Mouse (Mus musculus) thymus, adult 2 months (tissue): ENCODE measurements around the gene Zfp78. TPM values are rescaled to one million over a fixed set of nuclear protein-coding genes. Genes with fewer than 3 reads are reported as not detected.
"Not testable (repeated sequence)": the region's sequence is repeated elsewhere in the genome, so short reads cannot be mapped to it uniquely, and the experiment has no call there.

ENCODE experiments used
- DNase-seq: peaks from one replicate; pipeline ENCODE4 v3.0.0; 2021
- H3K27ac ChIP-seq: fragments of 200-500 bp; 2 replicates; pipeline ENCODE4 v1.5.1; 2012; ENCODE audit warnings: low read length, control low read depth; ENCODE audit not compliant: control insufficient read depth, insufficient read depth
- H3K27me3 ChIP-seq: fragments of 200-500 bp; 2 replicates; pipeline ENCODE4 v1.6.1; 2012; ENCODE audit warnings: mild to moderate bottlenecking, low read length, moderate library complexity, mixed read lengths; ENCODE audit not compliant: control insufficient read depth, insufficient read depth
- H3K36me3 ChIP-seq: fragments of 200-500 bp; 2 replicates; pipeline ENCODE4 v1.6.1; 2012; ENCODE audit warnings: mild to moderate bottlenecking, low read length, moderate library complexity; ENCODE audit not compliant: control insufficient read depth, insufficient read depth
- H3K4me1 ChIP-seq: fragments of 200-500 bp; replicated peaks from 2 replicates; pipeline ENCODE4 v1.6.1; 2012; ENCODE audit warnings: low read length; ENCODE audit not compliant: control insufficient read depth, insufficient read depth
- H3K4me3 ChIP-seq: fragments of 200-500 bp; 2 replicates; pipeline ENCODE4 v1.5.1; 2012; ENCODE audit warnings: mild to moderate bottlenecking, low read length, control low read depth, moderate library complexity; ENCODE audit not compliant: control insufficient read depth, insufficient read depth
- CTCF ChIP-seq: fragments of 200-500 bp; IDR thresholded peaks from 2 replicates; pipeline ENCODE4 v1.5.1; 2012; ENCODE audit warnings: mild to moderate bottlenecking, control low read depth, low read length, moderate library complexity, borderline replicate concordance; ENCODE audit not compliant: control insufficient read depth, poor library complexity, insufficient read depth; ENCODE audit errors: extremely low read depth
- POLR2A ChIP-seq: fragments of 200-500 bp; IDR thresholded peaks from 2 replicates; pipeline ENCODE4 v1.6.1; 2012; ENCODE audit warnings: mild to moderate bottlenecking, low read length, control low read depth, moderate library complexity; ENCODE audit not compliant: control insufficient read depth, poor library complexity, insufficient read depth; ENCODE audit errors: extremely low read depth
- WGBS: fragments of 180-500 bp; shearing (Covaris S2); methylation state at CpG from one replicate; pipeline ENCODE4 v1.1.7; 2018; 5-methylcytosine and 5-hydroxymethylcytosine counted together
- polyA plus RNA-seq: library from polyadenylated mRNA; depleted of rRNA; stranded (reverse); fragments of >200 nt; gene quantifications from 2 replicates; pipeline ENCODE4 v1.2.3, GENCODE M21; 2012

The Zfp78 gene
- polyA plus RNA-seq, 1 experiment = 0.53 TPM

DNA sequence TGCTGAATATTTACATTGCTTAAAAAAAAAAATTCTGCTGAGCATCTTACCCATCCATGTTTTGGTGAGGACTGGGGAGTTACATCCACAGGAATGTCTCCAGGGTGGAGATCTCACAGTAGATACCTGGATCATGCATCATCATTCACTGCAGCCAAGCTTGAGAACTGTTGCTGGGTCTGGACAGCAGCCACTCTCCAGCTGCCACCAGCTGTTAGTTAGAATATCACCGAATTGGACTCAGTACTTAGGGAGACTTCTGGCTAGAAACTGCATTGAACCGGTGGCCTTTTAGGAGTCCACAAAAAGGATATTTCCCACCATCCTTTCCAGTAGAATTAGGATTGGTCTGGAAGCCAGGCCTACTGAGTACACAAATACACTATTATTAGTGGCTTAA is 5.0 kb upstream of the Zfp78 start:
- no peaks in the 10 kb centered on the region; the same call in 1 of the 2 replicates for H3K4me1 ChIP-seq
- H3K36me3 ChIP-seq = no peaks in the 10 kb centered on the region
- H3K4me3 ChIP-seq = no peak overlapping the region
- WGBS = 78% methylated on average over 2 of the region's 2 CpGs
- H3K27me3 ChIP-seq = no peaks in the 10 kb centered on the region
- DNase-seq = no peak
- no peak overlapping the region for H3K27ac ChIP-seq
- TF ChIP-seq POLR2A (no peak), CTCF (no peak)

GRCm38 (mm10) chr7:6358937-6359590 is 4.0 kb upstream of the Zfp78 start:
- H3K4me1 ChIP-seq = peaks cover 3% of the 10 kb centered on the region
- WGBS = 57% methylated on average over 10 of the region's 10 CpGs
- TF ChIP-seq CTCF (no peak), POLR2A (no peak)

GRCm38 (mm10) chr7:6360477-6361060 is 2.5 kb upstream of the Zfp78 start:
- no peak overlapping the region for H3K4me3 ChIP-seq
- TF ChIP-seq POLR2A (no peak), CTCF (no peak)
- WGBS = 50% methylated on average over 9 of the region's 9 CpGs

More at GRCm38 (mm10) chr7:6358937-6359590, 4.0 kb upstream of the Zfp78 start:
- H3K27me3 ChIP-seq = no peaks in the 10 kb centered on the region
- H3K27ac ChIP-seq = no peak overlapping the region
- no peaks in the 10 kb centered on the region for H3K36me3 ChIP-seq
- DNase-seq = no peak
- no peak overlapping the region for H3K4me3 ChIP-seq

GRCm38 (mm10) chr7:6361756-6362155 is 1.3 kb upstream of the Zfp78 start:
- DNase-seq = no peak
- H3K27me3 ChIP-seq = no peaks in the 10 kb centered on the region
- peaks cover 3% of the 10 kb centered on the region for H3K4me1 ChIP-seq
- TF ChIP-seq POLR2A (no peak), CTCF (no peak)
- H3K4me3 ChIP-seq = peak overlapping the region; percentile 88
- H3K27ac ChIP-seq = 0 out of 2 replicates have a peak overlapping the region, but pooled peaks have one; percentile 35
- 33% methylated on average over 7 of the region's 7 CpGs for WGBS
- H3K36me3 ChIP-seq = no peaks in the 10 kb centered on the region

More at GRCm38 (mm10) chr7:6360477-6361060, 2.5 kb upstream of the Zfp78 start:
- DNase-seq = no peak
- H3K27ac ChIP-seq = no peak overlapping the region
- H3K36me3 ChIP-seq = no peaks in the 10 kb centered on the region
- peaks cover 3% of the 10 kb centered on the region for H3K4me1 ChIP-seq
- H3K27me3 ChIP-seq = no peaks in the 10 kb centered on the region

- Histone ChIP-seq H3K4me1 (peaks cover 3% of the 10 kb centered on the region), H3K4me3 (peak overlapping the region; percentile 88), H3K27me3 (no peaks in the 10 kb centered on the region), H3K36me3 (no peaks in the 10 kb centered on the region), H3K27ac (peak overlapping the region; percentile 75; the same call in 1 of the 2 replicates)
- WGBS = under 1% methylated on average over 38 of the region's 38 CpGs
- TF ChIP-seq CTCF (no peak), POLR2A (peak; percentile 36; the same call in 1 of the 2 replicates)
- peak; percentile 89 for DNase-seq
Measured at GRCm38 (mm10) chr7:6362268-6363046, 623 bp upstream of the Zfp78 start.

DNA sequence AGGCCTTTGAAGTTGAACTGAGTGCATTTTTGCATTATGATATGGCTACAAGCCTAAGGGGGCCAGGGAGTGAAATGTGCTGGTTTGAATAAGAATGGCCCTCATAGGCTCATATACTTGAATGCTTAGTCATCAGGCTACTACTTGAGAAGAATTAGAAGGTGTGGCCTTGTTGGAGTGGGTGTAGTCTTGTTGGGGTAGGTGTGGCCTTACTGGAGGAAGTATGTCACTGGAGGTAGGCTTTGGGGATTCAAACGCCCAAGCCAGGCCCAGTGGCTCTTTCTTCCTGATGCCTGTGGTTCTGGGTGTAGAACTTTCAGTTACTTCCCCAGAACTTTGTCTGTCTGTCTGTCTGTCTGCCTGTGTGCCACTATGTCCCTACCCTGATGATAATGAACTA is 1.7 kb downstream of the Zfp78 start:
- WGBS = 82% methylated on average over 1 of the region's 1 CpGs
- H3K27me3 ChIP-seq = no peaks in the 10 kb centered on the region
- TF ChIP-seq CTCF = no peak
- TF ChIP-seq POLR2A = no peak
- peaks cover 3% of the 10 kb centered on the region for H3K4me1 ChIP-seq
- no peak for DNase-seq
- H3K36me3 ChIP-seq = no peaks in the 10 kb centered on the region
- H3K27ac ChIP-seq = no peak overlapping the region
- no peak overlapping the region for H3K4me3 ChIP-seq

GRCm38 (mm10) chr7:6367185-6367584 is 4.1 kb downstream of the Zfp78 start:
- H3K4me3 ChIP-seq = no peak overlapping the region
- no peaks in the 10 kb centered on the region for H3K36me3 ChIP-seq
- WGBS = 98% methylated on average over 5 of the region's 5 CpGs
- H3K27me3 ChIP-seq = no peaks in the 10 kb centered on the region
- TF ChIP-seq POLR2A (no peak), CTCF (no peak)
- H3K27ac ChIP-seq = no peak overlapping the region
- peaks cover 3% of the 10 kb centered on the region for H3K4me1 ChIP-seq
- no peak for DNase-seq

- DNase-seq, H3K4me1 ChIP-seq, H3K4me3 ChIP-seq, H3K36me3 ChIP-seq, H3K27me3 ChIP-seq, H3K27ac ChIP-seq: not testable (repeated sequence)
- 94% methylated on average over 5 of the region's 5 CpGs for WGBS
Measured at GRCm38 (mm10) chr7:6368146-6368545, 5.1 kb downstream of the Zfp78 start.
